Mouse (Mus musculus) intestine, embryonic 14.5 days (tissue): ENCODE data around the gene Bdkrb1. TPM values are rescaled to one million over a fixed set of nuclear protein-coding genes. Genes with fewer than 3 reads are reported as not detected.

Experiments used
- ATAC-seq: fragments of 200-750 bp; cut with Nextera tagmentation; replicated peaks from 2 replicates; pipeline ENCODE4 v1.8.0; 2017; ENCODE audit warnings: low read depth, moderate number of reproducible peaks, moderate TSS enrichment, moderate library complexity; ENCODE audit not compliant: low FRiP score, low TSS enrichment
- DNase-seq: peaks from one replicate; pipeline ENCODE4 v3.0.0-alpha.2; 2018; ENCODE audit warnings: low spot score
- H3K27ac ChIP-seq: fragments of 300-500 bp; sonication (generic); 2 replicates; pipeline ENCODE4 v1.5.1; 2014; ENCODE audit warnings: low read depth, mild to moderate bottlenecking, control low read depth
- H3K27me3 ChIP-seq: fragments of 300-500 bp; sonication (generic); replicated peaks from 2 replicates; pipeline ENCODE4 v1.6.1; 2014; ENCODE audit warnings: low read length, control low read depth; ENCODE audit not compliant: control insufficient read depth, insufficient read depth
- H3K36me3 ChIP-seq: fragments of 300-500 bp; sonication (generic); 2 replicates; pipeline ENCODE4 v1.6.1; 2014; ENCODE audit warnings: low read length, control low read depth; ENCODE audit not compliant: control insufficient read depth, insufficient read depth
- H3K4me1 ChIP-seq: fragments of 300-500 bp; sonication (generic); replicated peaks from 2 replicates; pipeline ENCODE4 v1.6.1; 2014; ENCODE audit warnings: low read length, control low read depth, mixed read lengths; ENCODE audit not compliant: control insufficient read depth, insufficient read depth
- H3K4me2 ChIP-seq: fragments of 300-500 bp; sonication (generic); 2 replicates; pipeline ENCODE4 v1.6.1; 2014; ENCODE audit warnings: low read length
- H3K4me3 ChIP-seq: fragments of 300-500 bp; sonication (generic); 2 replicates; pipeline ENCODE4 v1.5.1; 2014; ENCODE audit warnings: low read depth, low read length, control low read depth, mixed read lengths
- H3K9ac ChIP-seq: fragments of 300-500 bp; sonication (generic); 2 replicates; pipeline ENCODE4 v1.6.1; 2014; ENCODE audit warnings: mild to moderate bottlenecking, low read length
- H3K9me3 ChIP-seq: fragments of 300-500 bp; sonication (generic); 2 replicates; pipeline ENCODE4 v1.6.1; 2016; ENCODE audit warnings: low read length, control low read depth; ENCODE audit not compliant: control insufficient read depth
- WGBS: fragments of 180-500 bp; shearing (Covaris S2); extraction: QIAGEN DNeasy Blood & Tissue Kit; methylation state at CpG from one replicate; pipeline ENCODE4 v1.1.7; 2014; 5-methylcytosine and 5-hydroxymethylcytosine counted together
- polyA plus RNA-seq: library from polyadenylated mRNA; unstranded; fragments of >200 nt; fragmentation: Nextera tagmentation; extraction: Ambion mirVana; gene quantifications from 2 replicates; pipeline ENCODE4 v1.2.1, GENCODE M21; 2014

Bdkrb1 gene
- polyA plus RNA-seq, 1 experiment from 2014 or later: not detected

- DNase-seq: no peak
- WGBS: 93% methylated on average over 9 of the region's 9 CpGs
- Histone ChIP-seq H3K36me3 (peaks cover 98% of the 10 kb centered on the region), H3K4me3 (no peak overlapping the region), H3K9ac (no peak overlapping the region), H3K4me1 (no peaks in the 10 kb centered on the region), H3K4me2 (no peak overlapping the region), H3K27ac (no peak overlapping the region), H3K9me3 (no peaks in the 10 kb centered on the region), H3K27me3 (no peaks in the 10 kb centered on the region)
- ATAC-seq: no peak
Observed at GRCm38 (mm10) chr12:105636551-105636950, 33.7 kb downstream of the Bdkrb1 start.

GRCm38 (mm10) chr12:105637554-105637953 is 34.7 kb downstream of the Bdkrb1 start:
- ATAC-seq (no peak), DNase-seq (no peak)
- H3K9ac ChIP-seq: no peak overlapping the region
- H3K36me3 ChIP-seq: peaks cover 99% of the 10 kb centered on the region
- H3K9me3 ChIP-seq: no peaks in the 10 kb centered on the region
- H3K4me3 ChIP-seq: no peak overlapping the region
- H3K27me3 ChIP-seq: no peaks in the 10 kb centered on the region
- WGBS: 76% methylated on average over 4 of the region's 4 CpGs
- H3K4me2 ChIP-seq: no peak overlapping the region
- no peaks in the 10 kb centered on the region for H3K4me1 ChIP-seq
- H3K27ac ChIP-seq: no peak overlapping the region

- WGBS: 63% methylated on average over 11 of the region's 11 CpGs
- Histone ChIP-seq H3K4me2 (no peak overlapping the region), H3K9me3 (no peaks in the 10 kb centered on the region), H3K9ac (no peak overlapping the region), H3K36me3 (peaks cover 97% of the 10 kb centered on the region), H3K27ac (no peak overlapping the region), H3K4me3 (no peak overlapping the region), H3K27me3 (no peaks in the 10 kb centered on the region), H3K4me1 (no peaks in the 10 kb centered on the region)
- DNase-seq (no peak), ATAC-seq (no peak)
Observed at GRCm38 (mm10) chr12:105642770-105643321, 40.0 kb downstream of the Bdkrb1 start.

Other genes starting within 250 kb of the Bdkrb1 start
- 2.2 and 2.5 TPM in 2 replicates for gene D430019H16Rik, start 149.2 kb upstream of the Bdkrb1 start, polyA plus RNA-seq
- gene Bdkrb2, start 39.9 kb upstream of the Bdkrb1 start, polyA plus RNA-seq: 1.0 and 1.3 TPM in 2 replicates
- gene Gskip, start 81.7 kb downstream of the Bdkrb1 start, polyA plus RNA-seq: 29.7 and 30.9 TPM in 2 replicates
- 17.8 and 19.8 TPM in 2 replicates for gene Atg2b, start 82.1 kb downstream of the Bdkrb1 start, polyA plus RNA-seq
- gene Ak7, start 102.9 kb downstream of the Bdkrb1 start, polyA plus RNA-seq: 0.37 and 0.38 TPM in 2 replicates
- 169 and 179 TPM in 2 replicates for gene Papola, start 181.6 kb downstream of the Bdkrb1 start, polyA plus RNA-seq